Mouse (Mus musculus): ENCODE measurements at regions not wholly inside any gene's neighbourhood (a gene's known extent, or its start where the extent isn't known, plus 50 kb on each side); places are given as distances from the start of the nearest gene placed in this dataset.

DNA sequence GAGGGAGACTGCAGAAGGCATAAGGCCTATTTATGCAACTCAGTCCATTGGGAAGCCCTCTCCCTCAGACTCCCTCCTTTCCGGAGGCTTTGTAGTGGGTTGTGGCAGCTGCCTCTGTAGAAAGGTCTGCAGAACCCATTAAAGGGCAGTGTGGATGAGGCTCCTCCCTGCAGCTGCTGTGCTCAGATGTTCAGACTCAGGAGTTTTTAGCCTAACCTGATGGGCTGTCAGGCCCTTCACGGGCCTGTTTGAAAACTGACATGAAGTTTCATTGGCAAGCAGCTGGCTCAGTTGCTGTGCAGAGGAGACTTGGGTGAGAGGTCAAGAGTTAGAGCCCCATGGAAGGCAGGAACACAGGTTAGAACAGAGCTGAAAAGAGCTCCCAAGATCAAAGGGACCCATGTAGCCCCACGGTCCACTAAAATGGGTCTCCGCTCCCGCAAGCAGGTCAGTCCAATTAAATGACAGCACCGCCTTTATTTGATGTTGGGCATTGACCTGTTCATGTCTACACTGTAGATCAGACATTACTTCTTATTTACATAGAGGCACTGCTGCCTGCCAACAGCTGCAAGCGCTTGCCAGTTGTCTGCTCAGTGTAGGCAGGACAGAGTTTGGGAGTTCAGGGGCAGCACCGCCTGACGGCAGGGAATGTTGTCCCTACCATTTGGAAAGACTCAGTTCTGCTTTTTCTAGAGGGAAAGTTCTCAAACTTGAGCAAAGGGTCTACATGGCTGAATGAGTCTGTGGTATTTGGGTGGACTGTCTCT lies 53.8 kb upstream of the Usp46 start:
- H3K36me3 ChIP-seq (ENCODE audit: control insufficient read depth): no peaks in the 10 kb centered on the region
- H3K9me3 ChIP-seq (ENCODE audit: control insufficient read depth, low read length): no peaks in the 10 kb centered on the region
- no peak overlapping the region for H3K4me3 ChIP-seq (replicated peaks)
- TF ChIP-seq TAL1 (IDR thresholded peaks at IDR 0.05; ENCODE audit: low read length) (no peak), GATA1 (IDR thresholded peaks at IDR 0.05; ENCODE audit: low read length) (no peak)
- H3K27me3 ChIP-seq (ENCODE audit: control insufficient read depth): no peaks in the 10 kb centered on the region
- H3K4me1 ChIP-seq (ENCODE audit: control insufficient read depth): peaks cover 12% of the 10 kb centered on the region

DNA sequence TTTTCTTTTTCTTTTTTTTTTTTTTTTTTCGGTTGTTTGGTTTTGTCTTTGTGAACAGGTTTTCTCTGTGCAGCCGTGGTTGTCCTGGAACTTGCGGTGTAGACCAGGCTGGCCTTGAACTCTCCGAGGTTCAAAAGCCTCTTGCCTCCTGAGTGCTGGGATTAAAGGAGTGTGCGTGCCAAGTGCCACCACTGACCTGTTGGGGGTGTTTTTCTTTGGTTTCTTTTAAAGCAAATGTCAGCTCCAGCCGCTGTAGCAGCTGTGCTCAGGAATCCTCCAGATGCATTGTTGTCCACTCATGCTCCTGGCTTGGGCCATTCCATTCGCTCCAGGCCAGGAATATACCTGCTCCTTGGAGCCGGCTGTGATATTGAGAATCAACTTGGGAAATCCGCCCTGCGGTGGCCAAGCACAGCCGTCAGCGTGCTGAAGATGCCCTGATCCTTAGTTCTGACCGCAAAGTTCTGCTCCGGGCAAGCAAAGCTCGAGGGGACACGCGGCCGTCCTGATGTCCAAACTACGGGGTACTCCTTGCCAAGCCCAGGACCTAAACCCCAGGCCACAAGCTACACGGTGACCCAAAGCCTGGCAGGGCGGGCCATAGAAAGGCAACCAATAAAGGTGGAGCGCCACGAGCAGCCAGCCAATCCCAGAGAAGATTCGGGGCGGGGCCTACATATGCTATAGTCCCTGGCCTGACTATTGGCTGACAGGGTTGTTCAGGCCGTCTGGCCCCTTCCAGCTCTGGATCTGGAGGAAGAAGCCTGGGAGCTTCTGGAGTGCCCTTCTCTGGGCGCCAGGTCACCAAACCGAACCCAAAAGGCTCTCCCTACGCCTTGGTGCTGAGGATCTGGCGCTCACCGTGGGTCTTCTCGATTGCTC lies 58.0 kb upstream of the Usp46 start:
- no peaks in the 10 kb centered on the region for H3K27me3 ChIP-seq (ENCODE audit: control insufficient read depth)
- no peaks in the 10 kb centered on the region for H3K9me3 ChIP-seq (ENCODE audit: control insufficient read depth, low read length)
- peak overlapping the region; percentile 74 for H3K4me3 ChIP-seq (replicated peaks)
- no peaks in the 10 kb centered on the region for H3K36me3 ChIP-seq (ENCODE audit: control insufficient read depth)
- peaks cover 14% of the 10 kb centered on the region for H3K4me1 ChIP-seq (ENCODE audit: control insufficient read depth)
- no peak for TF ChIP-seq GATA1 (IDR thresholded peaks at IDR 0.05; ENCODE audit: low read length)
- no peak for TF ChIP-seq TAL1 (IDR thresholded peaks at IDR 0.05; ENCODE audit: low read length)

DNA sequence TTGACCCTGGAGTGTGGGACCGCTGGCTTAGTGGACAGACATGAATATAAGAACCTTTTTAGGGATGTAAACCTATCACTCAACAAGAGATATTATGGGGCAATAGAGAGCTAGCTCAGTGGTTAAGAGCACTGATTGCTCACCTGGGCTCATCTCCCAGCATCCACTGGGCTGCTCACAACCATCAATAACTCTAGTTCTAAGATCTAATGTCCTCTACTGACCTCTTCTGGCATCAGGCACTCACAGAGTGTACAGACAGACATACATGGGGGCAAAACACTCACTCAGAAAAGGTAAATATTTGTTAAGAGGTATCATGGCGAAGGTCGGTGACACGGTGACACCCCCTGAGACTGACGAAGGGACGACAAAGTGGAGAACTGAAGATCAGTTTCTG lies 59.3 kb upstream of the Usp46 start:
- TF ChIP-seq TAL1 (IDR thresholded peaks at IDR 0.05; ENCODE audit: low read length): no peak
- TF ChIP-seq GATA1 (IDR thresholded peaks at IDR 0.05; ENCODE audit: low read length): no peak
- H3K4me3 ChIP-seq (replicated peaks): no peak overlapping the region
- no peaks in the 10 kb centered on the region for H3K36me3 ChIP-seq (ENCODE audit: control insufficient read depth)
- H3K4me1 ChIP-seq (ENCODE audit: control insufficient read depth): peaks cover 14% of the 10 kb centered on the region
- H3K27me3 ChIP-seq (ENCODE audit: control insufficient read depth): no peaks in the 10 kb centered on the region
- no peaks in the 10 kb centered on the region for H3K9me3 ChIP-seq (ENCODE audit: control insufficient read depth, low read length)

DNA sequence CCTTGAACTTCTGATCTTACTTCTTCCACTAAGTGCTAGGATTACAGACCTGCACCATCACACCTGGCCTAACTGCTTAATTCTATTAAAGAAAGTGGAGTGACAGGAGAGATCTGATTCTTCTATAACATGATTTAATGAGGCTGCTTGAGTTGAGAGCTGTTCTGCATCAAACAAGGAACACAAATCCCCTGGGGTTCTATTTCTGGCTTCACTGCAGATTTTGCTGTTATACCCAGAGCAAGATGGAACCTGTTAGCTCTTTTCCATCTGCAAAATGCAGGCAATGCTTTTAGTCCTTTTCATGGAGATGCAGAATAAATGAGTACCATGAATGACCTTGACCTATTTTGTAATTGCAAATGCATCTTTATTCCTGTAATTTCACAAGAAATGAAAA lies 61.4 kb upstream of the Usp46 start:
- Histone ChIP-seq H3K36me3 (ENCODE audit: control insufficient read depth) (no peaks in the 10 kb centered on the region), H3K27me3 (ENCODE audit: control insufficient read depth) (no peaks in the 10 kb centered on the region), H3K4me3 (replicated peaks) (no peak overlapping the region), H3K4me1 (ENCODE audit: control insufficient read depth) (peaks cover 14% of the 10 kb centered on the region), H3K9me3 (ENCODE audit: control insufficient read depth, low read length) (no peaks in the 10 kb centered on the region)
- no peak for TF ChIP-seq TAL1 (IDR thresholded peaks at IDR 0.05; ENCODE audit: low read length)
- no peak for TF ChIP-seq GATA1 (IDR thresholded peaks at IDR 0.05; ENCODE audit: low read length)

DNA sequence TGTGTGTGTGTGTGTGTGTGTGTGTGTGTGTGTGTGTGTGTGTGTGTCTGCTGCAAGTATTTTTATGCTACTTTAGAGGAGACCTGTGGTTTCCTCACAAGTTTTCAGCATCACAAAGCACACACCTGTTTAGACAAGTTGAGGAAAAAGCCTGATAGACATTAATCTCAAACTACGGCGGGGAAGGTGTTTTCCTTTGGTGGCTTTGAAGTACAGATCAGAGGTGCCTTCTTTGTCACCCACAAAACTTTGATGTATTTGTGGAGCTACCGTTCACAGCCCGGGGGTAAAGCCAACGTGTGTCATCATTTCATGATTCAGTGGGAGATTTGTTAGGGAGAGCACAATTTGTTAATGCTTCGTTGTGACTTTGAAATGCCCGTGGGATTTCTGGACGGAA lies 62.4 kb upstream of the Rasl11b start:
- Histone ChIP-seq H3K36me3 (ENCODE audit: control insufficient read depth) (no peaks in the 10 kb centered on the region), H3K27me3 (ENCODE audit: control insufficient read depth) (no peaks in the 10 kb centered on the region), H3K9me3 (ENCODE audit: control insufficient read depth, low read length) (no peaks in the 10 kb centered on the region), H3K4me1 (ENCODE audit: control insufficient read depth) (no peaks in the 10 kb centered on the region), H3K4me3 (replicated peaks) (no peak overlapping the region)
- TF ChIP-seq GATA1 (IDR thresholded peaks at IDR 0.05; ENCODE audit: low read length) (no peak), TAL1 (IDR thresholded peaks at IDR 0.05; ENCODE audit: low read length) (no peak)

DNA sequence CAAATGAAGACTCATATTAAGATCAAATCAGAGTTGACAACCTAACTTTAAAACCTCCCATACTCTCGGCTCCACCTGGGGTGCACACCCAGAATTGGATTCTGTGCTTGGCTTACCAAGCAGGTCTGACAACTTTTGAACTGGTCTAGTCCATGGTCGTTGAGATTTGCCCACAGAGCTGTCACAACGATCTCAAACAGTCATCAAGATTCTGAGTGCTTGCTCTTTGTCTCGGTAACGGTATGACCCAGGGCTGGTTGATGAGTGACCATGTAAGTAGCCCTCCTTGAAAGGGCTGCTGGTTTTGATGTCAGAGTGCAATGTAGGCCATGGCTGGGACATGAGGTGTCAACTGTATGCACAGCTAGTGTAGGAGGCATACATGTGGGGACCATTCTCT lies 58.7 kb upstream of the Rasl11b start:
- H3K4me3 ChIP-seq (replicated peaks): no peak overlapping the region
- H3K4me1 ChIP-seq (ENCODE audit: control insufficient read depth): no peaks in the 10 kb centered on the region
- H3K27me3 ChIP-seq (ENCODE audit: control insufficient read depth): no peaks in the 10 kb centered on the region

DNA sequence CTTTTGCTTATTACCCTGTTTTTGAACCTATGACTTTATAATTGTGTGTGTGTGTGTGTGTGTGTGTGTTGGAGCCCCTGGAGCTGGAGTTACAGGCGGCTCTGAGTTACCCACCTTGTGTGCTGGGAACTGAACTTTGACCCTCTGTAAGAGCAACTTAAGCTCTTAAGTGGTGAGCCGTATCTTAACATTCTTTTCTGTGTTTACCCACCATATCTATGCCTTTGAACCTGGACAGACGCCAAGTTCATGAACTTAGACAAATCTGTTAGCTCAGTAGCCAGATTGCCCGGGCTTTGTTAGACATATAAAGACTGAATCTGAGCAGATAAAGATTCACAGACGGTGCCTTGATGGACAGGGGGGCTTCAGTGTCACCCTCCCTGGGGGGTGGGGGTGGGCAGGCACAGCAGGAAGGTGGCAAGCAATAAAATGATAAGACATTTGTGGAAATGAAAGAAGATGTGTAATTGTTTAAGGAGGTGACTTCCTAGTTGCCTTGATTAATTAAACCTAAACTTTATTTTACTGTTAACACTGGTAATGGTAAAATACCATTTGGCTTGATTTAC lies 58.1 kb upstream of the Rasl11b start:
- TF ChIP-seq TAL1 (IDR thresholded peaks at IDR 0.05; ENCODE audit: low read length) (no peak), GATA1 (IDR thresholded peaks at IDR 0.05; ENCODE audit: low read length) (no peak)
- Histone ChIP-seq H3K27me3 (ENCODE audit: control insufficient read depth) (no peaks in the 10 kb centered on the region), H3K4me1 (ENCODE audit: control insufficient read depth) (no peaks in the 10 kb centered on the region), H3K4me3 (replicated peaks) (no peak overlapping the region), H3K9me3 (ENCODE audit: control insufficient read depth, low read length) (no peaks in the 10 kb centered on the region), H3K36me3 (ENCODE audit: control insufficient read depth) (no peaks in the 10 kb centered on the region)

More for the DNA sequence above, 58.7 kb upstream of the Rasl11b start:
- Histone ChIP-seq H3K36me3 (ENCODE audit: control insufficient read depth) (no peaks in the 10 kb centered on the region), H3K9me3 (ENCODE audit: control insufficient read depth, low read length) (no peaks in the 10 kb centered on the region)
- TF ChIP-seq TAL1 (IDR thresholded peaks at IDR 0.05; ENCODE audit: low read length) (no peak), GATA1 (IDR thresholded peaks at IDR 0.05; ENCODE audit: low read length) (no peak)

DNA sequence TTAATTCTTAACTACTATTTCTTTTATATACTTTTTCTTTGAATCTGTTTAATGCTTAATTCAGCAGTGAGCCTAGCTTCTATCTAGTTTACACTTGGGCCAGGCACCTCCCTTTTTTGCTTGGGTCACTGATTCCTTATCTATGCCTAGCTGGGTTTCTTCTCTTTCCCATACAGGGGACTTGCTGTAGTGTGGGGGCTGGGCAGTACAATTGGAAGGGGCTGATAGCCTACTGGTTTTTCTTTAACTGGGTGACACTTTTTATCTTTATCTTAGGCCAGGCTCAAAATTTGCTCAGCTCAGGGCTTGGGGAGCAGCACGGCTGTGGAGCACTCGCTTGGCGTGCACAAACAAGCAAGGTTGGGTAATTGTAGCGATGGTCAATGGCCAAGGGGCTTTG lies 51.1 kb upstream of the Rasl11b start:
- H3K27me3 ChIP-seq (ENCODE audit: control insufficient read depth): no peaks in the 10 kb centered on the region
- no peaks in the 10 kb centered on the region for H3K9me3 ChIP-seq (ENCODE audit: control insufficient read depth, low read length)
- peaks cover 16% of the 10 kb centered on the region for H3K4me1 ChIP-seq (ENCODE audit: control insufficient read depth)
- no peak overlapping the region for H3K4me3 ChIP-seq (replicated peaks)
- peak; percentile 9; the same call in 1 of the 2 replicates for TF ChIP-seq GATA1 (IDR thresholded peaks at IDR 0.05; ENCODE audit: low read length)
- TF ChIP-seq TAL1 (IDR thresholded peaks at IDR 0.05; ENCODE audit: low read length): no peak
- no peaks in the 10 kb centered on the region for H3K36me3 ChIP-seq (ENCODE audit: control insufficient read depth)

DNA sequence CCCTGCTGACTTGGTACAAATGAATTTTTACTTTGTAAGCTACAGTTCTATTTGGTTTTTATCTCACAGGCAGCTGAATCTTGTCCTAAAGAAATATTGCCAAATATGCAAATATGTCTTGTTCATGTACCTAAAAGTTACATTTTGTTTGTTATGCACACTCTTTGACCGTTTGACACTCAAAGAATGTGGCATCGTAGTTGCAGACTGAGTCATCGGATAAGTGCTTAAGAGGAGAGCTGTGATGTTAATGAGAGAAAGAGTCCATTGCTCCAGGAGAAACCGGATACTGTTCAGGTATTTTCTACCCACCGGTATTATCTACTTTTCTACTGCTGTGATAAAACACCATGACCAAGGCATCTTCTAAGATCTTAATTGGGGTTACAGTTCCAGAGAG lies 50.3 kb upstream of the Rasl11b start:
- Histone ChIP-seq H3K9me3 (ENCODE audit: control insufficient read depth, low read length) (no peaks in the 10 kb centered on the region), H3K4me3 (replicated peaks) (no peak overlapping the region), H3K4me1 (ENCODE audit: control insufficient read depth) (peaks cover 16% of the 10 kb centered on the region), H3K27me3 (ENCODE audit: control insufficient read depth) (no peaks in the 10 kb centered on the region), H3K36me3 (ENCODE audit: control insufficient read depth) (no peaks in the 10 kb centered on the region)
- TF ChIP-seq TAL1 (IDR thresholded peaks at IDR 0.05; ENCODE audit: low read length) (no peak), GATA1 (IDR thresholded peaks at IDR 0.05; ENCODE audit: low read length) (no peak)

Measured in erythroblast, embryonic 14.5 days (primary cell).